Mouse (Mus musculus): ENCODE data around the gene Arf6. TPM values are rescaled to one million over a fixed set of nuclear protein-coding genes. Genes with fewer than 3 reads are reported as not detected.
"Not testable (repeated sequence)": the region's sequence is repeated elsewhere in the genome, so short reads cannot be mapped to it uniquely, and the experiment has no call there.

Gene Arf6
- total RNA-seq (2021): 100 to 1,000 TPM; 103 to 104 TPM

DNA sequence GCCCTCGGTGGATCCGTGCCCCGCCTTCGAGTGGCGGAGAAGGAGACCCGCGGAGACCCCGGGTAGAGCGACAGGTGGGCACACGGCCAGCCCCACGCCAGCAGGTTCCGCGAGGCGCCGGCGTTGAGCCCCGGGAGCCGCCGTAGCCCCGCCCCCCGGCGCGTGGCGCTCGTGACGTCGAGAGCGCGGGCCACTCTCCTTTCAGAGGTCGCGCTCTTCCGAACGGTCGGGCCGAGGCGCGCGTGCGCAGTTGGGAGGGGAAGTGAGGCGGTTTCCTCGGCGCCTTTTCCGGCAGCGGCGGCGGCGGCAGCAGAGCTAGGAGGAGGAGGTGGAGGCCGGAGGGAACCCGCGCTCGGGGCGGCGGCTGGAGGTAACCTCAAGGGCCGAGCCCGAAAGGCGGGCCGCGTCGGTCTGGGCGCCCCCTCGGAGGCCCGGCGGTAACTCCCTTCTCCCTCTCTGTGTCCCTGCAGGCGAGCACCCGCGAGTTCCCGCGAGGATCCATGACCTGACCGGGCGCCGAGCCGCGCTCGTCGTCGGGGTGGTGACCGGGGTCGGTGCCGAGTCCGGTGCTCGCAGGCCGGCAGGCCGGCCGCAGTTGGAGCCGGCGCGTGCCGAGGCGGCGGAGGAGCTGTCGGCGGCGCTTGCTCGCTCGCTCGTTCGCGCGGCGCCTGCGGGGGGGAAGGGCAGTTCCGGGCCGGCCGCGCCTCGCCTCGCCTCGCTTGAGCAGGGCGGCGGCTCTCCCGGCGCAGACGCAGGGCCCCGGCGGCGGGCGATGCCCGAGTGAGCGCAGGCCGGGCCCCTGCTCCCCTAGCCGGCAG, at the start of gene Arf6, which contains the start of gene Gm9887:
Arf6 (plus strand) TSS at position 297 of the 818 bp plus-strand sequence.
Gm9887 (minus strand) TSS at position 605 of the 818 bp plus-strand sequence.
- peak; percentile 99 for DNase-seq

GRCm38 (mm10) chr12:69331187-69331586, 40.8 kb upstream of the Arf6 start:
- DNase-seq: no peak

GRCm38 (mm10) chr12:69332147-69332546, 39.8 kb upstream of the Arf6 start:
- no peak for DNase-seq

- DNase-seq: peak; percentile 44
These were observed 38.4 kb upstream of the Arf6 start for GRCm38 (mm10) chr12:69333547-69333946.

GRCm38 (mm10) chr12:69349928-69350327, 22.0 kb upstream of the Arf6 start:
- no peak for DNase-seq

GRCm38 (mm10) chr12:69351685-69352084, 20.3 kb upstream of the Arf6 start:
- DNase-seq: no peak

DNA sequence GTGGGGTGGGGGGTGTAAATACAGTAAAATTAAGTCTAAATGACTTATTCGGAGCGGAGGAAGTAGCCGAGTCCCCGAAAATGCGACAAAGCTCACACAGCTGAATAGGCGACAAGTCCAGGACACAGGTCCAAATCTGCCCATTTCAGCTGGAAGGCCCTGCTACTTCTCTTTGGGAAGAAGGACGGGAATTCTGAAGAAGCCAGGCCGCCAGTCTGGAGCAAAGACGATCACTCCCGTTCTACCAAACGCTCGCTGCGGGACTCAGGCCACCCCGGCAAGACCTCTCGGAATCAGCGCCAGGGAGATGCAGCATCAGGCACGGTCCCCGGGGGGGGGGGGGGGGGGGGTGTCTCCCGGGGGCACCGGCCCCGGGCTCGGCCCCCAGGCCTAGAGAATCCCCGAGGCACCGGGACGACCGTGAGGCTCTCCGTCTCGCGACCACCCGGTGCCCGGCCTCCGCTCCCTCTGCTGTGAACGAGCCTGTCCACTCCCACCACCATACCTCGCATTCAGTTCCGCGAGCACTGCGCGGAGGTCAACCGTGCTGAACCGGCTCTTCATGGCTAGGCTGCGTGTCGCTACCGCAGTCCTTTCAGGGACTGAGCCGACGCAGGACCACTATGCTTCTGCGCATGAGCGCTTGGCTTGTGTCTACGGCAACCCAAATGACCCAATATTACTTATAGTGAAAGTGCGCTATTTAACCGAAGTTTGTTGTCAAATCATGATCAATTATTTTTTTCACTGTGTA, 15.2 kb upstream of the Arf6 start, which contains the start of gene Nemf:
Nemf (minus strand) TSS at position 620 of the 754 bp plus-strand sequence.
- DNase-seq: peak; percentile 84

DNA sequence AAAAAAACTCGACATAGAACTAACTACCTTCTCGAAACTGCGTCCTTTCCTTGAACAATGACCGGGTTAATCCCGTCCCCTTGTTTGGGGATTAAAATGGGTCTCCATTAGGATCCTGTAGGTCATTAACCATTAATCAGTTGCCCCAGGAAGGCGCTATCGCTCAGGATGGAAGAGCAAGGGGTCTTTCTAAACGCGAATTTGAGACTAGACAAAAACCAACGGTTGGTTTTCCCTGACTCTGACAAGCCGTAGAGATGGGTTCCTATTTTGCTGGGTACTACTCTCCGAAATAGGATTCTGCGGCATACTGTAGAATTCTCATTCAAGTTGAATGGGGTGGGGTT, 14.7 kb upstream of the Arf6 start:
- DNase-seq: no peak

DNA sequence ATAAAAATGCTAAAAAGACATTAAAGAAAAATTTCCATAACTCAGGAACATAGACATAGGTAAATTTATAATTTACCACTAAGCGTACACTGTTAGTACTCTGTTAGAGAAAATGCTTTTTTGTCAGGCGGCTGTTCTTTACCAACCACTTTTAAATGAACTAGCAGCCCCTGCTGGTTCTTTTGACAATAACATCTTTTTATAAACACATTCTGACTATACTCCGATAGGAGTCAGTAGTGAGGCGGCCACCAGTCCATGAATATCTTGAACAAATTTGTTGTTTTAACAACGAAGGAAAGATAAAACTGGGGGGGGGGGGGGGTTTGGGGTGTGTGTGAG, 11.3 kb upstream of the Arf6 start:
- DNase-seq: peak; percentile 61

DNA sequence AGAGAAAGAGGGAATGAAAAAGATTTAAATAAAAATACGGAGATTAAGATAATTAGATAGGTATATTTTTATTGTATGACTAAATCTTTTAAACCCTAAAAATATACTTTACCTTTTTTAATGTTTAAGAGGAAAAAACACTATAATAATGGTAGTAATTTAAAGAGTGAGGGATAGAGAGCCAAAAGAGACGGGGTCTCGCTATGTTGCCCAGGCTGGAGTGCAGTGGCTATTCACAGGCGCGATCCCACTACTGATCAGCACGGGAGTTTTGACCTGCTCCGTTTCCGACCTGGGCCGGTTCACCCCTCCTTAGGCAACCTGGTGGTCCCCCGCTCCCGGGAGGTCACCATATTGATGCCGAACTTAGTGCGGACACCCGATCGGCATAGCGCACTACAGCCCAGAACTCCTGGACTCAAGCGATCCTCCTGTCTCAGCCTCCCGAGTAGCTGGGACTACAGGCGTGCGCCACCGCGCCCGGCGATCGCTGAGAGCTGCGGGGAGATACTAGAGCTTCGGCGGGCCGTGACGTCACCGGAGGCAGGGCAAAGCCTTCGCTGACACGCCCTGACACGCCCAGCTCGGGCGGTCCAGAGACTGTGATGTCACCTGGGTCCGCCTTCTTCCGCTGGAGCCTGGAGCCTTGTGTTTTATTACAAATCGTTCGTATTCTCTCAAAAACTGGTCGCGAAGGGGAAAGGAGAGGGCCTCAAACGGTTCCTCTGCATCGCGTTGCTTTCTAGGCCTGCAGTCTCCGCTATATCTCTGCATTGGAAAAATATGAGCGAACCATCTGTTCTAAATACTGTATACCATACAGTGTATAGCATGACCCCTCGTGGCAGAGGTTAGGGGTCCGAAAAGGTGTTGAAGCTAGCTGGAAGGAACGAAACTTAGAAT, 10.7 kb upstream of the Arf6 start:
- peak; percentile 100 for DNase-seq

DNA sequence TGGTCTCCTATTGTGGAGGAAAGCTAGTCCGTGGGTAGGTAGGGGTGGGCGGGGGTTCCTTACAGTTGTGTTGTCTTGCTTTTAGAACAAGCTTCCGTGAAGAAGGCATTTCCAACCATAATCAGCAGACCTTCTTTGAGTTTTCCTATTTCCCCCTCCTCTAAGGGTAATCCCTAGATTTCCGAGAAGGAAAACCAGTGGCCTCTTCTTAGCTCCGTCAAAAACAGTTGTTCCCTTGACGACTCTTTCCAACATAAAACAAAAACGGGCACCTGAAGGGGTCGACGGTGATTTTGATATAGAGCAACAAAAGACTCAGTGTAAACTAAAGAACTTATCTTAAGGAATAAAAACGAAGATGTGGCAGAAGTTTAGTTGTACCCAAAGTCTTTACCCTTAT, 10.0 kb upstream of the Arf6 start:
- DNase-seq: no peak

DNA sequence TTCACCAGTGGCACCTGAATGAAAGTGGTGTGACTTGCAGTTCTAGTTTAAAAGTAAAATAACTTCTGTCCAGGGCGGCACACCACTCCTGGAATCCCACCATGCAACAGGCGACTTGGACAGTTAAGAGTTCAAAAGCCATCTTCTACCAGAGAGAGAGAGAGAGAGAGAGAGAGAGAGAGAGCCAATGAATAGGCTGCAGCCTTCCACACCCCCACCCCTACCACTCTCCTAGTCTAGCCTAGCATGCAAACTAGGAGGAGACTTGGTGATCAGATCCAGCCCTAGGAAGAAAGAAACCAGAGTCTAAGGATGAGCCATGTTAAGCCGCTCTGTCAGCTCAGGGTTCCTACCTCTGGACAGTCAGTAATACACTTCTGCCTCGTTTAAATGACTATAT, 9.6 kb upstream of the Arf6 start:
- no peak for DNase-seq

- not testable (repeated sequence) for DNase-seq
These were observed 8.8 kb upstream of the Arf6 start for GRCm38 (mm10) chr12:69363110-69363509.

DNA sequence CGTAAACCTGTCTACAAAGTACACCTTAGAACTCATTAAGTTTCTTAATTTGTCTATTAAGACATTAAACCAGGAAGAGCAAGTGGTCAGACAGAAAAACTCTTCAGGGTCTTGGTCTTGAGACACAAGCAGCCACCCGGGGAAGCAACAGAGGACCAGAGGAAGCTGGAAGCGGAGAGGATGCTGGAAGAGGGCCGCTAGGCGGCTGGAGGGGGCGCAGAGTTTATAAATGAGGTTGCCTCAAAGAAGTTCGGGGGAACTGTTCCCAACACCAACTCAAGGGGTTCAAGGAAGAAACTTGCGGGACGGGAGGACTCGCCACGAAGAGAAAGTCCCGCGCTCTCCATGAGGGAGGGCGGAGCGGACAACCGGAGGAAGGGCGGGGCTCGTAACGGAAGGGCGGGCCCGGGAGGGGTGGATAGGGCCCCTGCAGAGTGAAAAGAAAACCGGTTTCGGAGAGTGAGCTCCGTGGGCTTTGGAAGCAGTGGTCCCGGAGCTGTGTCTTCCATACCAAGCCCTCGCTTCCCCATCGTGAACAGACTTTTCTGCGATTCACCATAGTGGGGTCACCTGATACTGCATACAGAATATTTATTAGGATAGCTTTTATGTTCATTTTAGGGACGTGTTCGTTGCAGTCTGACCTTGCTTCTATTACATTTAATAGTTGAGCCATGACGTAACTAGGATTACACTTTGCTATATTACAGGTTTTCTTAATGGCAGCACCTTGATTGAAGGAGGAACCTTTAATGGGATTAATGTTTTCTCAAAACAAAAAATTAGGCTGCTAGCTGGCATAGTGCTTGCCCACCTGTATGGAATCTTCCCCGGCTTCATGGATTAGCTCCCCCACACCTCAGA, 7.8 kb upstream of the Arf6 start:
- peak; percentile 83 for DNase-seq

DNA sequence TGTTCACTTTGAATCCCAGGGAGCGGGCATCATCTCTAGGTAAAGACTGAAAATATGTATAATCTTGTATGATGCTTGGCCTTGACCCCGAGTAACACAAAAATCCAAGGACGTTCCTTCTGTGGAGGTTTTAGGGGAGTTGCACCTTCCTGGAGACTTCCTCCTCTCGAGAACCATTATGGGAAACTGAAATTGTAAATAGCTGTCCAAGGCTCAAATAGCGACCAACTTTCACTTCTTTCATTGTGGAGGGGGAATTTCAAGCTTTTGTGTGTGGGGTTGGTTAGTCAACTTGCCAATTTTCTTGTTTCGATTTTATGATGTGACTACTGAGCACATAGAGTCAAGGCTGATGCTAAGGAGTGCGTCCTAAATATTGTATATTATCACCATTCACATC, 6.2 kb upstream of the Arf6 start:
- DNase-seq: no peak

DNA sequence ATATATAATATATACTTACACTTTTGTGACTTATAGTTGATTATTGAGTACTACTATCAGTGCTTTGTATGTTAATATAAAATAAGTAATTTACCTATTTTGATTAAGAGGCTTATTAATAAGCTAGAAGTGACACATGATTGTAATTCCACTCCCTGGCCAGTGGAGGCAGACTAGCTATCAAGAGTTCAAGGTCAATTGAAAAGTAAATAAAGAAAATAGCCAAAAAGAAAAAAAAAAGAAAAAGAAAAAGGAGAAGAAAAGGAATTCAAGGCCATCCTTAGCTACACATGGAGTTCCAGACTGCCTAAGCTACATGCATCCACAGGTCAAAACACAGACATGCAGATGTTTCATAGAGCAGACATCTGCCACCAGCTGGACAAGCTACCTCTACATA, 5.5 kb upstream of the Arf6 start:
- DNase-seq: no peak

DNA sequence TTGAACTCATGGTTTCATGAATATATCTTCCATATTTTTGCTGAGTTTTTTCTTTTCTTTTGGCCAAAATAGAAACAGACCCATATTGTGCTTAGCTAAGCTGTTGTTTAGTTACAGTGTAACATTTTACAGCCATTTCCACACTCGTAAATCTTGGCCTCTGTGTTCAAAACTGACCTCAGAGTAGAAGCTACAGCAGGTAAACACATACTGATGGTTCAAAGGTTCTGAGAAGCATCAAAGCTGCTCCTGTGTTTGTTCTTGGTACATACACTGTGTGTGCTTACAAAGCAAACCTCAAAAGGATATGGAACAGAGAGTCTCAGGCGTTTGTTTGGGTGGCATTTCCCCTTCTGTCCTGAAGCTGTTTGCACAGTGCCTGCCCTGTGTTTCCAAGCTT, 4.4 kb upstream of the Arf6 start:
- DNase-seq: no peak

DNA sequence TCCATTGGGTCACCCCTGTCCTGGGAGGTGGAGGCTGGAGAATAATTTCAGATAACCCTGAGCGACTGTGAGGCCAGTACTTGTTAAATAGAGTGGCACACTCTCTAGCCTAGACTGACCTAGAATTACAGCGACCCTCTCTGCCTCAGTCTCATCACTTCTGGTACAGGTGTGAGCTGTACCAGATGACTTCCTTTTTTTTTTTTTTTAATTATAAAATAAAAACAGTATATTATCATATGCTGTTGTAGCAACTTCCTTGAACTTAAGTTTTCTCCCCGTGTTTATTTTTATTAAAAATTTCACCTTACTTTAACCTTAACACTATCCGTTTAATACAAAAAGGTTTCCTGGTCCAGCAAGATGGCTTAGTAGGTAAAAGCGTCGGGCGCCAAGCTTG, 1.0 kb upstream of the Arf6 start:
- no peak for DNase-seq

- DNase-seq: no peak
These were observed 513 bp upstream of the Arf6 start for GRCm38 (mm10) chr12:69371421-69371853.

GRCm38 (mm10) chr12:69372731-69373331, 881 bp downstream of the Arf6 start:
- DNase-seq: peak; percentile 32
